Mouse (Mus musculus): ENCODE measurements around the gene Nsmf.

Gene Nsmf

GRCm38 (mm10) chr2:25085571-25085970 is 31.4 kb downstream of the Nsmf start:
- no peak for DNase-seq (ENCODE audit: low spot score in 2 of 2)

GRCm38 (mm10) chr2:25087842-25088241 is 33.7 kb downstream of the Nsmf start:
- DNase-seq (ENCODE audit: low spot score in 2 of 2) = no peak

- DNase-seq (ENCODE audit: low spot score in 2 of 2) = no peak
Observed at GRCm38 (mm10) chr2:25088636-25089035, 34.5 kb downstream of the Nsmf start.

- no peak for DNase-seq (ENCODE audit: low spot score in 2 of 2)
Observed at GRCm38 (mm10) chr2:25094785-25095108, 40.6 kb downstream of the Nsmf start.

- no peak for DNase-seq (ENCODE audit: low spot score in 2 of 2)
Observed at GRCm38 (mm10) chr2:25095109-25095850, 41.1 kb downstream of the Nsmf start, which contains the start of gene Noxa1. Gene Noxa1 (minus strand): TSS chr2:25095149.

GRCm38 (mm10) chr2:25098005-25098615 is 44.0 kb downstream of the Nsmf start:
- no peak for DNase-seq (ENCODE audit: low spot score in 2 of 2)

- DNase-seq (ENCODE audit: low spot score in 2 of 2) = peak in 1 of 2 experiments; percentile 40
Observed at GRCm38 (mm10) chr2:25098956-25099355, 44.8 kb downstream of the Nsmf start.

- DNase-seq (ENCODE audit: low spot score in 2 of 2) = no peak
Observed at GRCm38 (mm10) chr2:25099703-25100102, 45.5 kb downstream of the Nsmf start.

- DNase-seq (ENCODE audit: low spot score in 2 of 2) = no peak
Observed at GRCm38 (mm10) chr2:25104122-25104521, 50.0 kb downstream of the Nsmf start.

- DNase-seq (ENCODE audit: low spot score in 2 of 2) = no peak
Observed at GRCm38 (mm10) chr2:25106045-25106444, 51.9 kb downstream of the Nsmf start.

GRCm38 (mm10) chr2:25109487-25109886 is 55.3 kb downstream of the Nsmf start:
- no peak for DNase-seq (ENCODE audit: low spot score in 2 of 2)

GRCm38 (mm10) chr2:25110505-25111183 is 56.5 kb downstream of the Nsmf start:
- no peak for DNase-seq (ENCODE audit: low spot score in 2 of 2)

- DNase-seq (ENCODE audit: low spot score in 2 of 2) = no peak
Observed at GRCm38 (mm10) chr2:25111184-25111791, 57.1 kb downstream of the Nsmf start.

Measured in cerebellum, postnatal 4 days (tissue).